Mouse (Mus musculus): ENCODE measurements around the gene Gm973. TPM values are rescaled to one million over a fixed set of nuclear protein-coding genes. Genes with fewer than 3 reads are reported as not detected.
A peak's percentile ranks its signal among the peaks of the same experiment; 100 is the strongest.

Gm973 gene
- polyA plus RNA-seq, 1 experiment from 2014 or later: 9.0 TPM

- Histone ChIP-seq H3K9me3 (no peaks in the 10 kb centered on the region), H3K27ac (peak overlapping the region; percentile 59), H3K4me3 (no peak overlapping the region), H3K4me1 (replicated peaks) (peaks cover 23% of the 10 kb centered on the region), H3K27me3 (ENCODE audit: insufficient read depth, poor library complexity, severe bottlenecking) (no peaks in the 10 kb centered on the region), H3K36me3 (no peaks in the 10 kb centered on the region)
- WGBS: 27% methylated on average over 5 of the region's 5 CpGs
- no peak for DNase-seq (ENCODE audit: low spot score)
These were observed 19.1 kb downstream of the Gm973 start for GRCm38 (mm10) chr1:59534976-59535810.

DNA sequence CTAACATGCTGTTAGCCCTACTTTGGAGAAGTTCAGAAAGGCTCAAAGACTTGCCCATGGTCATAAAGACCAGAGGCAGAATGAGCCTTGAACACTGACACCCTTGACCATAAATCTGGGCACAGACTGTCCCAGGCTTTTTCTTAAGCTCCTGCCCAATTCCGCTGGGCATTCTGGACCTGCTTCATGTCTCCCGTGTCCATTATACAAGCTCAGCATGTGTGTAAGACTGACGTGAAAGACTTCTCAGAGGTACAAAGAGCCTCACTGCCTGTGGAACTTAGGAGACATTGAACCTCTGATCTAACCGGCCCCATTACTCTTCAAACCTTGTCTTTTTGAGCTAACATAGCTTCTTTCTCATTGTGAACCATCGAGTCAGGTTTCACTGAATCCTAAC lies 22.3 kb downstream of the Gm973 start:
- Histone ChIP-seq H3K4me3 (no peak overlapping the region), H3K27ac (no peak overlapping the region), H3K27me3 (ENCODE audit: insufficient read depth, poor library complexity, severe bottlenecking) (no peaks in the 10 kb centered on the region), H3K4me1 (replicated peaks) (peaks cover 34% of the 10 kb centered on the region), H3K36me3 (no peaks in the 10 kb centered on the region), H3K9me3 (no peaks in the 10 kb centered on the region)
- DNase-seq (ENCODE audit: low spot score): no peak
- WGBS: 89% methylated on average over 5 of the region's 5 CpGs

DNA sequence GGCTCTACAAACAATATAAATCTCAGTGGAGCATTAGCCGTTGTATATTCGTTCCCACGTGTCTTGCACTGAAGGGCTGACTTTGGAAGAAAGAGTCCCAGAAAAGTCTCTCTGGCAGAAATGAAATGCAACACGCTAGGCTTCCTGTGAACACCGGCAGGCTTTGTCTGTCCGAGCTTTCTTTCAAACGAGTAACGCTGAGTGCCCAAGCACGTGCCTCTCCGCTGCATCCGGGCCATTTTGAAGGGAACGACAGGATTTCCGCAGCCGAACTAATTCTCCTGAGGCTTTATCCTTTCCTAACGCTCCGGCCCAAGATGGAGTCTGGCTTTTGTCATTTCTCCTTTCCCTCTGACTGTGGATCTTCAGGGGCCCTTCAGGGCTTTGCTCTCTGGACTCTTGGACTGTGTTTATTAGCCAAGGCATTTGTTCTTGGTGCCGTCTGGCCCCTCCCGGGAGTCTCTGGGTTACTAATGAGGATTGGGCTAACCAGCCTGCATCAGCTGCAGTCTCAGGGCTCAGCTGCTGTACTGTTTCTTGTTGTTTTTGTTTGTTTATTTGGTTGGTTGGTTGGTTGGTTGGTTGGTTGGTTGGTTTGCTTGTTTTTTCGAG lies 24.6 kb downstream of the Gm973 start:
- Histone ChIP-seq H3K27me3 (ENCODE audit: insufficient read depth, poor library complexity, severe bottlenecking) (no peaks in the 10 kb centered on the region), H3K9me3 (no peaks in the 10 kb centered on the region), H3K4me1 (replicated peaks) (peaks cover 19% of the 10 kb centered on the region), H3K27ac (peak overlapping the region; percentile 36), H3K36me3 (no peaks in the 10 kb centered on the region), H3K4me3 (no peak overlapping the region)
- DNase-seq (ENCODE audit: low spot score): no peak
- 77% methylated on average over 19 of the region's 19 CpGs for WGBS

DNA sequence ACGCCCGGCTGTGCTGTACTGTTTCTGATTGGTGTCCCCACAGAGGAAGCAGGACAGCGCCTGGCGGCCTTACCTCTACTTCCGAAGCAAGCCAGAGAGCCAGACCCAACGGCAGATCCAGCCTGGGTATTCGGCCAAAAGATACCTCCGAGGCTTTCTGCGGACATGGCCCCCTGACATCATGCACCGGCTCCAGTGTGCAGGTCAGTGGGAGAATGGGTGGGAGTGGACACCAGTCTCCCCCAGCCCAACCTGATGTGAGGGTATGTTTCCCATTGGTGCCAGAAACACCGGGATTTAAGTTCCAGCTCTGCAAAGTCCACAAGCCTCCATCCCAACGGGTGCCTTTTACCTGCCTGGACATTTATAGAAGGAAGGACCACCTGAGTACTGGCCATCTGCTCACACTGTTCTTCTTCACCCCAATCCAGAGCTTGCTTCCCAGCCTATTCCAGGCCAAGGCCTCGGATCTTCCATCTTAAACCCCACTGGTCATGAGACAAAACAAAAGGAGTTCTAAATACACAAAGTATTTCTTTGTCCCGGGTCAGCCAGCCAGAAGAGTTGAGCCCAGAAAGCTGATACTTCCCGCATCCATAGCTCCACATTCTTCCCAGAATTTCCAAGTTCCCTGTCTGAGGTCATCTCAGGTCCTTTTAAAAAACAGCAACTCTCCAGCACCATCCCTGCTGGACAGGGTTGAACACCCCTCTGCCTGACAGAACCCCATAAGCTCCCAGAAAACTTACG lies 25.4 kb downstream of the Gm973 start:
- Histone ChIP-seq H3K4me3 (no peak overlapping the region), H3K36me3 (no peaks in the 10 kb centered on the region), H3K27me3 (ENCODE audit: insufficient read depth, poor library complexity, severe bottlenecking) (no peaks in the 10 kb centered on the region), H3K27ac (peak overlapping the region; percentile 64; the same call in 1 of the 2 replicates), H3K9me3 (no peaks in the 10 kb centered on the region), H3K4me1 (replicated peaks) (peaks cover 12% of the 10 kb centered on the region)
- no peak for DNase-seq (ENCODE audit: low spot score)
- 81% methylated on average over 16 of the region's 16 CpGs for WGBS

GRCm38 (mm10) chr1:59542231-59542630 lies 26.2 kb downstream of the Gm973 start:
- H3K27me3 ChIP-seq (ENCODE audit: insufficient read depth, poor library complexity, severe bottlenecking): no peaks in the 10 kb centered on the region
- peaks cover 11% of the 10 kb centered on the region for H3K4me1 ChIP-seq (replicated peaks)
- H3K27ac ChIP-seq: no peak overlapping the region
- H3K9me3 ChIP-seq: no peaks in the 10 kb centered on the region
- no peak for DNase-seq (ENCODE audit: low spot score)
- no peak overlapping the region for H3K4me3 ChIP-seq
- WGBS: 73% methylated on average over 6 of the region's 6 CpGs
- H3K36me3 ChIP-seq: no peaks in the 10 kb centered on the region

DNA sequence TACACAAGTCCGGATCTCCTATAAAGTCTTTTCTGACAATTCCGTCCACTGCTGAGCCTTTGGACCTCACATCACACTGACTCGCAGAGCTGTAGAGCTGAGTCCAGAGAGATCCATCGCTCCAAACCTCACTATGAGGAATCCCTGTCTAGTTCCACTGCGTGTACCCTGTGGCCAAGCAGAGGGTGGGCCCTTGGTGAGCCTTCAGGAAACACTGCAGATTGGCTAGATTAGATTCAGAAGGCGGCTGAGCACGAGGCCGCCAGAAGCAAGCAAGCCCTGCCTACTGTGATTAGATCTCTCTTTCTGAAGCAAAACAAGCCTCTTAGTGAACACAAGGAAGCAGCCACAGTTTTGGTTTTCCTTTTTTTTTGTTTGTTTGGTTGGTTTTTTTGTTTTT lies 27.8 kb downstream of the Gm973 start:
- Histone ChIP-seq H3K9me3 (no peaks in the 10 kb centered on the region), H3K4me1 (replicated peaks) (peaks cover 22% of the 10 kb centered on the region), H3K36me3 (no peaks in the 10 kb centered on the region), H3K4me3 (no peak overlapping the region), H3K27me3 (ENCODE audit: insufficient read depth, poor library complexity, severe bottlenecking) (no peaks in the 10 kb centered on the region), H3K27ac (no peak overlapping the region)
- WGBS: 83% methylated on average over 8 of the region's 8 CpGs
- DNase-seq (ENCODE audit: low spot score): no peak

DNA sequence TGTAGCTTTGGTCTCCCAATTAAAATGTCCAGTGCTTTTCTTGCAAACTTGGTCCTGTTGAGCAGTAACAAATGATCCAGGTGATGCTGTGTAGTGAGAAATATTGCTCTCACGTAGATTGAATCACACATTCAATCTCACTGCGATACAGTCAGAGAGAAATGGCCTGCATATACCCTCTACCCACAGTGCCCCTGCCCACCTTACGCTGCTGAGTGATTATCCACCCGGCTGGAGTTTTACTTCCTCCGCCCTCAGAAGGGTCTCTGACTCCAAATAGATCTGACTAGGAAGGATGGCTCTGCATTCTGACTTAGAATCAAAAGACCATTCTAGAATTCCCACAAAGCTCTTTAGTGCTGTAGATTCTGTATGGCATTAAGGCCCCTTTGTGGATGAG lies 32.4 kb downstream of the Gm973 start:
- Histone ChIP-seq H3K27me3 (ENCODE audit: insufficient read depth, poor library complexity, severe bottlenecking) (no peaks in the 10 kb centered on the region), H3K4me3 (no peak overlapping the region), H3K36me3 (peaks cover 8% of the 10 kb centered on the region; the same call in 1 of the 2 replicates), H3K9me3 (no peaks in the 10 kb centered on the region), H3K27ac (peak overlapping the region; percentile 72; the same call in 1 of the 2 replicates), H3K4me1 (replicated peaks) (peaks cover 21% of the 10 kb centered on the region)
- WGBS: 89% methylated on average over 5 of the region's 5 CpGs
- DNase-seq (ENCODE audit: low spot score): no peak

DNA sequence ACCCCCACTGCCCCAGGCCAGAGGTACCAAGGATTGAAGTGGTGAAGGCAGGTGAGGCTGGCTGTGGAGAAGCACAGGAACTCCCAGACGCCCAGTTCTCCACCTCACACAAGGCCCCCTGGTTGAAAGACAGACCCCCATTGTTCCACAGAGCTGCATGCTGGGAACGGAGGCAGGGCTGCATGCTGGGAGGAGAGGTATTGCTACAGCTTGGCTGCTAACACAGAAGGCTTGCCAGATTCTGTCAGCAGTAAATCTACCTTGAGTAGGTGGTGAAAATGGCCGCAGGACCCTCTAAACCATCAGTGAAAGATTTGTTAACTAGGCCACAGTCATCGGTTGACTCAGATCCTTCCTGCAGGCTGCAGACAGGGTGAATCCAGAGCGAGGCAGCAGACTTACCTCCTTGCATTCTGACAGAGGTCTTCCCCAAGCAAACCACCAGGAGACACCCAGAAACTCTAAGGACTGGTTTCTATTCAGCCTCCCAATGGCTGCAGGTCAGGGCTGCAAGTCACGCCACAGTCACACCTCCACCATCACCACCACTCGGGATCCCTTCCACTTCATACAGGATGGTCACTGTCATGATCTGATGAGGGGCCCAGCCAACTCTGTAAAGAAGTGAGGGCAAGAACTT lies 33.1 kb downstream of the Gm973 start:
- DNase-seq (ENCODE audit: low spot score): no peak
- 64% methylated on average over 7 of the region's 7 CpGs for WGBS
- Histone ChIP-seq H3K4me1 (replicated peaks) (peaks cover 26% of the 10 kb centered on the region), H3K27ac (peak overlapping the region; percentile 72), H3K9me3 (no peaks in the 10 kb centered on the region), H3K27me3 (ENCODE audit: insufficient read depth, poor library complexity, severe bottlenecking) (no peaks in the 10 kb centered on the region), H3K36me3 (peaks cover 8% of the 10 kb centered on the region; the same call in 1 of the 2 replicates), H3K4me3 (no peak overlapping the region)

GRCm38 (mm10) chr1:59550227-59550626 lies 34.2 kb downstream of the Gm973 start:
- H3K4me1 ChIP-seq (replicated peaks): peaks cover 26% of the 10 kb centered on the region
- H3K4me3 ChIP-seq: no peak overlapping the region
- H3K27me3 ChIP-seq (ENCODE audit: insufficient read depth, poor library complexity, severe bottlenecking): no peaks in the 10 kb centered on the region
- no peaks in the 10 kb centered on the region for H3K9me3 ChIP-seq
- H3K27ac ChIP-seq: no peak overlapping the region
- WGBS: 83% methylated on average over 6 of the region's 6 CpGs
- no peak for DNase-seq (ENCODE audit: low spot score)
- peaks cover 8% of the 10 kb centered on the region; the same call in 1 of the 2 replicates for H3K36me3 ChIP-seq

DNA sequence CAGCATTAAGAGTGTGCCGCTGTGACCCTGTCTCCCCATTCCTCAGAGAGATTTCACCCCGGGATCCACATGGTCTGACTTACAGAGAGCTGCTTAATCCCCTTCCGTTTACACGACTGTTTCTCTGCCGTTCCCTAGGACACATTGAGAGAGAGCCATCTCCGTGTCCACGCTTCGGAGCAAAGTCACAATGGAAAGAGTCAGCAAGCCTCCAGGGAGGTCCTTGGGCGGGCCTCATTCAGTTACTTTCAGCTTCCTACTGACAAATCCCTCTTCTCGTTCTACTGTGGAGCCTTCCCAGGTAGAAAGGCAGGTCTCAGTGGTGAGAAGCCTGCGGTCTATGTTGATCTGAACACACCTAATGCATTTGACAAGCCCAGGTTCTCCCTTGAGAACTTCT lies 34.9 kb downstream of the Gm973 start:
- no peak for DNase-seq (ENCODE audit: low spot score)
- H3K4me3 ChIP-seq: no peak overlapping the region
- 63% methylated on average over 11 of the region's 11 CpGs for WGBS
- peaks cover 8% of the 10 kb centered on the region; the same call in 1 of the 2 replicates for H3K36me3 ChIP-seq
- no peaks in the 10 kb centered on the region for H3K27me3 ChIP-seq (ENCODE audit: insufficient read depth, poor library complexity, severe bottlenecking)
- no peak overlapping the region for H3K27ac ChIP-seq
- peaks cover 26% of the 10 kb centered on the region for H3K4me1 ChIP-seq (replicated peaks)
- no peaks in the 10 kb centered on the region for H3K9me3 ChIP-seq

- peak overlapping the region; percentile 64; the same call in 1 of the 2 replicates for H3K27ac ChIP-seq
- DNase-seq (ENCODE audit: low spot score): no peak
These were observed 37.6 kb downstream of the Gm973 start for GRCm38 (mm10) chr1:59553708-59554107.

GRCm38 (mm10) chr1:59563581-59563980 lies 47.5 kb downstream of the Gm973 start:
- WGBS: 71% methylated on average over 2 of the region's 2 CpGs
- Histone ChIP-seq H3K36me3 (peaks cover 20% of the 10 kb centered on the region), H3K4me1 (replicated peaks) (0 out of 2 replicates have a peak, but pooled peaks cover 6% of the 10 kb centered on the region), H3K9me3 (peaks cover 8% of the 10 kb centered on the region; the same call in 1 of the 2 replicates), H3K4me3 (no peak overlapping the region), H3K27me3 (ENCODE audit: insufficient read depth, poor library complexity, severe bottlenecking) (no peaks in the 10 kb centered on the region; the same call in 1 of the 2 replicates), H3K27ac (no peak overlapping the region)
- DNase-seq (ENCODE audit: low spot score): no peak

More at GRCm38 (mm10) chr1:59553708-59554107, 37.6 kb downstream of the Gm973 start:
- H3K27me3 ChIP-seq (ENCODE audit: insufficient read depth, poor library complexity, severe bottlenecking): no peaks in the 10 kb centered on the region
- H3K4me3 ChIP-seq: no peak overlapping the region
- no peaks in the 10 kb centered on the region for H3K9me3 ChIP-seq
- peaks cover 17% of the 10 kb centered on the region for H3K4me1 ChIP-seq (replicated peaks)
- peaks cover 8% of the 10 kb centered on the region; the same call in 1 of the 2 replicates for H3K36me3 ChIP-seq
- 53% methylated on average over 5 of the region's 5 CpGs for WGBS
